Comparison of ENCODE assay signal across 10 mouse cellular contexts in the genomic region with DNA sequence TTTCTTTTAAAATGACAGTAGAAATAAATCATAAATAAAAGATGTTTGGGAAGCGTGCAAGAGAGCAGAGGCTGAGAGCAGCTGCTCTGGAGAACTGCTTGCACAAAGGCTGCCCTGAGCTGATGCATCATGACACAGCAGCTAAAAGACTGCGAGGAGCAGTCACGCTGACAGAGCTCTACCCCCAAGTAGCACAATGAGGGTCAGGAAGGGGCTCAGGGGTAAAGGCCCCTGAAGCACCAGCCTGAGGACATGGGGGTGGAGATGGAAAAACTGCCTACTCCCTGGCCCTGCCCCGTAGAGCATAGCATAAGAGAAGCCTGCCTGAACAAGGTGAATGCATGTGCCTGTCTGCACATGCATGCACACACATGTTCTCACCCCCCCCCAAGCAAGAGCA. TPM values are rescaled to one million over a fixed set of nuclear protein-coding genes. Genes with fewer than 3 reads are reported as not detected.
A peak's percentile ranks its signal among the peaks of the same experiment; 100 is the strongest.
DNase-seq lines count a peak whose midpoint lies in the region; ATAC-seq lines count a peak whose summit lies in the region.
"Had no signal": no experiment of that assay in that cellular context is flagged by ENCODE, and none has a peak within 500 bp of the region (broad histone marks: within the 10 kb centered on the region; RNA-seq: fewer than 3 reads in every experiment).

No protein-coding gene starts in this region.

- 39% methylated on average over 4 of the region's 4 CpGs for WGBS in embryonic facial prominence, embryonic 11.5 days
- 22% methylated on average over 4 of the region's 4 CpGs for WGBS in hindbrain, embryonic 16.5 days
- 40% methylated on average over 4 of the region's 4 CpGs for WGBS in neural tube, embryonic 13.5 days

- H3K4me3 ChIP-seq in embryonic facial prominence, embryonic 11.5 days (ENCODE audit: low read depth, low read length), result no peak overlapping the region
- H3K4me3 ChIP-seq in hindbrain, embryonic 16.5 days (ENCODE audit: low read length), result no peak overlapping the region
- no peak overlapping the region for H3K4me3 ChIP-seq in neural tube, embryonic 13.5 days

- no peaks in the 10 kb centered on the region for H3K36me3 ChIP-seq in embryonic facial prominence, embryonic 11.5 days (replicated peaks; ENCODE audit: control insufficient read depth, insufficient read depth, low read depth, low read length)
- H3K36me3 ChIP-seq in hindbrain, embryonic 16.5 days (ENCODE audit: control insufficient read depth, insufficient read depth, low read length), result no peaks in the 10 kb centered on the region
- H3K36me3 ChIP-seq in neural tube, embryonic 13.5 days, result peaks cover 7% of the 10 kb centered on the region; the same call in 1 of the 2 replicates

- H3K9me3 ChIP-seq in embryonic facial prominence, embryonic 11.5 days (replicated peaks; ENCODE audit: control insufficient read depth, low read length), result no peaks in the 10 kb centered on the region
- H3K9me3 ChIP-seq in hindbrain, embryonic 16.5 days (ENCODE audit: control insufficient read depth, low read length), result no peaks in the 10 kb centered on the region
- no peaks in the 10 kb centered on the region for H3K9me3 ChIP-seq in neural tube, embryonic 13.5 days

- H3K27me3 ChIP-seq in embryonic facial prominence, embryonic 11.5 days (ENCODE audit: control insufficient read depth, insufficient read depth, low read length), result no peaks in the 10 kb centered on the region
- no peaks in the 10 kb centered on the region for H3K27me3 ChIP-seq in hindbrain, embryonic 16.5 days (replicated peaks; ENCODE audit: control insufficient read depth, insufficient read depth, low read length)
- H3K27me3 ChIP-seq in neural tube, embryonic 13.5 days, result no peaks in the 10 kb centered on the region

- no peak overlapping the region for H3K9ac ChIP-seq in embryonic facial prominence, embryonic 11.5 days (replicated peaks; ENCODE audit: low read length)
- 0 out of 2 replicates have a peak overlapping the region, but pooled peaks have one; percentile 9 for H3K9ac ChIP-seq in hindbrain, embryonic 16.5 days (ENCODE audit: low read depth, low read length)
- no peak overlapping the region for H3K9ac ChIP-seq in neural tube, embryonic 13.5 days
- H3K9ac ChIP-seq: liver, embryonic 14.5 days had no signal

- peak; percentile 74 for DNase-seq in heart, adult 11 months
- DNase-seq in heart, adult 18-20 months, result no peak
- no peak for DNase-seq in embryonic facial prominence, embryonic 11.5 days (ENCODE audit: low spot score)
- DNase-seq in right cerebral cortex, postnatal 14 days, result no peak
- no peak for DNase-seq in spleen, adult 18-20 months
- DNase-seq in left cerebral cortex, adult 8-10 months (ENCODE audit: low spot score in 2 of 2), result no peak
- DNase-seq: gastrocnemius, postnatal 10 days had no signal

- no peak overlapping the region for H3K27ac ChIP-seq in embryonic facial prominence, embryonic 11.5 days (replicated peaks; ENCODE audit: low read depth, low read length)
- H3K27ac ChIP-seq in hindbrain, embryonic 16.5 days (ENCODE audit: low read depth, low read length), result no peak overlapping the region
- peak overlapping the region; percentile 54; the same call in 1 of the 2 replicates for H3K27ac ChIP-seq in neural tube, embryonic 13.5 days (replicated peaks)
- H3K27ac ChIP-seq: liver, embryonic 14.5 days had no signal

- ATAC-seq in embryonic facial prominence, embryonic 11.5 days (replicated peaks; ENCODE audit: insufficient number of reproducible peaks, low FRiP score, low TSS enrichment, low read depth), result peak; percentile 55; the same call in 1 of the 2 replicates
- ATAC-seq in hindbrain, embryonic 16.5 days, result peak; percentile 56; the same call in 1 of the 2 replicates
- no peak for ATAC-seq in neural tube, embryonic 13.5 days (ENCODE audit: low read depth)

- no peaks in the 10 kb centered on the region for H3K4me1 ChIP-seq in embryonic facial prominence, embryonic 11.5 days (ENCODE audit: control insufficient read depth, insufficient read depth, low read length)
- H3K4me1 ChIP-seq in hindbrain, embryonic 16.5 days (ENCODE audit: control insufficient read depth, insufficient read depth, low read depth, low read length), result peaks cover 13% of the 10 kb centered on the region
- H3K4me1 ChIP-seq in neural tube, embryonic 13.5 days (replicated peaks), result peaks cover 29% of the 10 kb centered on the region

- no peak overlapping the region for H3K4me2 ChIP-seq in embryonic facial prominence, embryonic 11.5 days (ENCODE audit: low read depth, low read length)
- H3K4me2 ChIP-seq in hindbrain, embryonic 16.5 days (ENCODE audit: low read length), result no peak overlapping the region
- H3K4me2 ChIP-seq in neural tube, embryonic 13.5 days, result no peak overlapping the region

RNA-seq across cellular contexts. Expression of a gene that starts 8.5 kb away (rescaled TPM):
- 10 to 100 TPM in 1 of 2 experiments, 1 to 10 TPM in 1; 5.4 to 10.1 TPM for total RNA-seq in heart, adult 18-20 months (2021)
- 89.8 and 94.4 TPM in 2 replicates for polyA plus RNA-seq in embryonic facial prominence, embryonic 11.5 days (2014; fragmentation: Nextera tagmentation; extraction: Ambion mirVana)
- polyA plus RNA-seq in hindbrain, embryonic 16.5 days (2015; fragmentation: Nextera tagmentation; extraction: Ambion mirVana), result 135 and 155 TPM in 2 replicates
- 139 and 157 TPM in 2 replicates for polyA plus RNA-seq in neural tube, embryonic 13.5 days (2015; fragmentation: Nextera tagmentation; extraction: Ambion mirVana)
- total RNA-seq in left cerebral cortex, adult 8-10 months (2022), result 10 to 100 TPM; 26.5 to 30.1 (median 28.0) TPM
